Mouse (Mus musculus) E14TG2a.4 (cell line): ENCODE results near the gene Snrk.

Experiments used
- CTCF ChIP-seq: conservative IDR thresholded peaks from 2 replicates; pipeline ENCODE4 v1.5.1; 2014; ENCODE audit warnings: low read length
- NANOG ChIP-seq: IDR thresholded peaks from 2 replicates; pipeline ENCODE4 v1.6.1; 2014; ENCODE audit warnings: borderline replicate concordance, low read length, mixed read lengths

DNA sequence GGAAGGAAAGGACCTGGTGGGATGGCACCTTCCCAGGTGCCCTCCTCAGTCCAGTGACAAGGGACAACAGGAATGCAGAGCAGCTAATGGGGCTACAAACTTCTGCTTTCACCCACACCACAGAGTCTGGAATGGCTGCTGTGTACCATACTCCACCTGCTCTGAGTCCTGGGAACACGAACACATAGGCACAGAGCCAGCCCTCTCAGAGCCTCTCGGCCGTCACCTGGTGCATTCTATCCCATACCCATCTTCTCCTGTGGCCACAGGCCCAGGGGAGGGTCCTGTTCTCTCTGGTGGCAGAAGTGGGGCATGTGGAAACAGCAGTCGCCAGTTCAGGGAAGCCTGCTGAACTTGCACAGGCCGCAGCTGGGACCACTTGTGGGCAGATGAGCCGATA, 57.7 kb downstream of the Snrk start:
- TF ChIP-seq NANOG, result no peak
- no peak for TF ChIP-seq CTCF
